Mouse (Mus musculus) limb, embryonic 13.5 days (tissue): ENCODE data around the gene Fpgt. TPM values are rescaled to one million over a fixed set of nuclear protein-coding genes. Genes with fewer than 3 reads are reported as not detected.
A peak's percentile ranks its signal among the peaks of the same experiment; 100 is the strongest.

Experiments used
- ATAC-seq: fragments of 200-750 bp; cut with Nextera tagmentation; 2 replicates; pipeline ENCODE4 v1.8.0; 2017; ENCODE audit warnings: low read depth, moderate number of reproducible peaks, moderate TSS enrichment; ENCODE audit not compliant: low FRiP score
- H3K27ac ChIP-seq: fragments of 300-500 bp; sonication (generic); 2 replicates; pipeline ENCODE4 v1.5.1; 2015; ENCODE audit warnings: inconsistent platforms, mild to moderate bottlenecking, moderate library complexity
- H3K27me3 ChIP-seq: fragments of 300-500 bp; sonication (generic); 2 replicates; pipeline ENCODE4 v1.6.1; 2015; ENCODE audit warnings: mild to moderate bottlenecking, inconsistent platforms
- H3K36me3 ChIP-seq: fragments of 300-500 bp; sonication (generic); 2 replicates; pipeline ENCODE4 v1.6.1; 2015; ENCODE audit warnings: inconsistent platforms, mild to moderate bottlenecking, moderate library complexity
- H3K4me1 ChIP-seq: fragments of 300-500 bp; sonication (generic); 2 replicates; pipeline ENCODE4 v1.6.1; 2015; ENCODE audit warnings: inconsistent platforms
- H3K4me2 ChIP-seq: fragments of 300-500 bp; sonication (generic); replicated peaks from 2 replicates; pipeline ENCODE4 v1.6.1; 2015; ENCODE audit warnings: inconsistent platforms, mild to moderate bottlenecking, moderate library complexity
- H3K4me3 ChIP-seq: fragments of 300-500 bp; sonication (generic); 2 replicates; pipeline ENCODE4 v1.5.1; 2015; ENCODE audit warnings: moderate library complexity, mild to moderate bottlenecking, inconsistent platforms
- H3K9ac ChIP-seq: fragments of 300-500 bp; sonication (generic); 2 replicates; pipeline ENCODE4 v1.6.1; 2015; ENCODE audit warnings: mild to moderate bottlenecking, inconsistent platforms
- H3K9me3 ChIP-seq: fragments of 300-500 bp; sonication (generic); 2 replicates; pipeline ENCODE4 v1.6.1; 2016; ENCODE audit warnings: inconsistent platforms
- WGBS: fragments of 180-500 bp; shearing (Covaris S2); methylation state at CpG from one replicate; pipeline ENCODE4 v1.1.7; 2015; 5-methylcytosine and 5-hydroxymethylcytosine counted together
- polyA plus RNA-seq: library from polyadenylated mRNA; unstranded; fragments of >200 nt; fragmentation: Nextera tagmentation; extraction: Ambion mirVana; gene quantifications from 2 replicates; pipeline ENCODE4 v1.2.1, GENCODE M21; 2015

Gene Fpgt
- polyA plus RNA-seq, result 11.4 and 14.4 TPM in 2 replicates

DNA sequence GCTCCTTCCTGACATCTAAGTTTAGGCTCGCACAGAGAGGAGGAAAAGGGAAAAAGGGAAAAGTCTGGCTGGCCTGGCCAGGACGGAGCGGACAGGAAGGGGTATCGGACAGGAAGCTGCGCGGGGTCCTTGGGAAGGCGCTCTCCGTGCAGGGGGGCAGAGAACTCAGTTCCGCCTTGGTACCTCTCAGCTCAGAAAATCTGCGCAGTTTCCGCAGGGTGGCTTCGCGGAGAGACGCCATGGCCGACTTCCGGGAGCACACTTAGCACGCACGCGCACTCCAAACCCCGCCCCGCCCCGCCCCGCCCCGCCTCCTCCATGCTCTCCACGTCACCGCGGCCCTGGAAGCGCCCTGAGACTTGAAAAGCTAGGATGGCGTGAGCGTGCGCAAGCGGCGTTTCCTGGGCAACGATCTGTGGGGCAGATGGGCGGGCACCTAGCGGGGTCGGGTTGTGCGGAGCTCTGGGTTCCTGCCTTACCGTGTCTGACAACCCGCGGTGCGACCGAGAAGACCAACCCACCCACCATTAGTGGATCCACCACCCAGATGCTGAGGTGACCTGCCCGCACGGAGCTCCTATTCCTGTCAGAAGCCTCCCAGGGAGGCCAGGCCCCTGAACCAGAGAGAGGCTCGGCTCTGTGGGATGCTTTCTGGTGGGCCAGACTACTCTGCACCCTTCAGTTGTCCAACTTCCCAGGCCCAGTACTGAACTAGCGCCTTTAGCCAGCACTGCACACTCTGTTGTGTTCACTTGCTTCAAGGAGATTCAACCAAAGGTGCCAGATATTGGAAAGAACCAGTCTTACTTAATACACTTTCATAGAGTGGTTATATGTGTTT, at the start of gene Fpgt, which contains the start of gene Lrriq3:
Gene Fpgt, minus strand, starts transcription at position 288 of the 841 bp plus-strand sequence.
Gene Lrriq3, plus strand, starts transcription at position 319 of the 841 bp plus-strand sequence.
- Histone ChIP-seq H3K9ac (peak within 1 kb of the TSS; percentile 75), H3K36me3 (no peaks in the 10 kb centered on the region), H3K4me1 (0 out of 2 replicates have a peak, but pooled peaks cover 5% of the 10 kb centered on the region), H3K9me3 (no peaks in the 10 kb centered on the region), H3K27me3 (no peaks in the 10 kb centered on the region), H3K4me3 (peak within 1 kb of the TSS; percentile 64), H3K27ac (peak within 1 kb of the TSS; percentile 82), H3K4me2 (peak within 1 kb of the TSS; percentile 66)
- under 1% methylated on average over 47 of the region's 47 CpGs for WGBS
- ATAC-seq, result peak; percentile 99

DNA sequence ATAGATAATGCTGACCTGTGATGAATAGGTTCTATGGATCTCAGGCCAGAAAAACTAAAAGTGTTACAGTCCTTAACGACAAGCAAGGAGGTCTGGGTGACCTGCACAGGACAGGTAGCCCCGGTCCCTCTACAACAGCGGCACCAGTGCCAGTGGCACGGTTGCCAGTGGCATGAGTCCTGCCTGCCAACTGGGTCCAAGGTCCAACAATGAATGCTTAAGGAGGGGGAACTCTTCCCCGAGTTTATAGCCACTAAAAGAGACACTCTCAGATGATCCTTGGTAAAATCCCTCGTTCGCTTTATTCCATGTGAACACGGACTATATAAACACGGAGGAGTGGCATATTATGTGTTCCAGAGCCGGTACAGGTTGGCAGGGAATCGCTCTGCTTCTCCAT, 47.8 kb upstream of the Fpgt start:
- H3K4me3 ChIP-seq, result no peak overlapping the region
- no peak overlapping the region for H3K9ac ChIP-seq
- H3K4me1 ChIP-seq, result no peaks in the 10 kb centered on the region
- no peaks in the 10 kb centered on the region for H3K27me3 ChIP-seq
- no peaks in the 10 kb centered on the region for H3K9me3 ChIP-seq
- WGBS, result 87% methylated on average over 11 of the region's 11 CpGs
- no peak overlapping the region for H3K27ac ChIP-seq
- ATAC-seq, result no peak
- no peaks in the 10 kb centered on the region for H3K36me3 ChIP-seq
- no peak overlapping the region for H3K4me2 ChIP-seq

GRCm38 (mm10) chr3:155137737-155138136, 44.5 kb upstream of the Fpgt start:
- Histone ChIP-seq H3K27ac (no peak overlapping the region), H3K27me3 (no peaks in the 10 kb centered on the region), H3K9me3 (no peaks in the 10 kb centered on the region), H3K36me3 (no peaks in the 10 kb centered on the region), H3K4me3 (no peak overlapping the region), H3K9ac (no peak overlapping the region), H3K4me1 (no peaks in the 10 kb centered on the region), H3K4me2 (no peak overlapping the region)
- WGBS, result 81% methylated on average over 5 of the region's 5 CpGs
- ATAC-seq, result no peak

DNA sequence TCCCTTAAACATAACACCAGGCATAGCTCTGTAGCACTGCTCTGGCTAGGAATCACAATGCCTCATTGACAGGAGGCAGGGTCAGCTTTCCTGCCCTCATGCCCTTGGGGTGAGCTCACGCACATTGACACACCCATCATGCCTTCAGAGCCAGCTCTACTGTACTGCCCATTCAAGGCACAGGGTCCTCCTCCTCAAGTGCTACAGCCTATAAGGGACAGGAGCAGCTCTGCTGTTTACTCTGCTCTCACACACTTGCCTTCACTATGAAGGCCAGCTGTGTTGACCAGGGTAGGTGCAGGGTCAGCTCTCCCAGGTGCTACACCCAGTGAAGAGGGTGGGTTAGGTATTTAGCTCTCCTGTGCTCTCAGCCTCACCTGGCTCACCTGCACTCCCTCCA, 12.8 kb upstream of the Fpgt start:
- Histone ChIP-seq H3K4me2 (no peak overlapping the region), H3K4me3 (no peak overlapping the region), H3K4me1 (no peaks in the 10 kb centered on the region), H3K27me3 (no peaks in the 10 kb centered on the region), H3K36me3 (no peaks in the 10 kb centered on the region), H3K9me3 (no peaks in the 10 kb centered on the region), H3K27ac (no peak overlapping the region), H3K9ac (no peak overlapping the region)
- 64% methylated on average over 1 of the region's 1 CpGs for WGBS
- ATAC-seq, result no peak

- H3K9ac ChIP-seq, result no peak overlapping the region
- no peak overlapping the region for H3K4me2 ChIP-seq
- 84% methylated on average over 1 of the region's 1 CpGs for whole genome bisulfite sequencing
- no peaks in the 10 kb centered on the region for H3K36me3 ChIP-seq
- no peaks in the 10 kb centered on the region for H3K27me3 ChIP-seq
- no peaks in the 10 kb centered on the region for H3K4me1 ChIP-seq
- no peak overlapping the region for H3K27ac ChIP-seq
- no peak overlapping the region for H3K4me3 ChIP-seq
- no peaks in the 10 kb centered on the region for H3K9me3 ChIP-seq
- no peak for ATAC-seq
These were observed 6.1 kb upstream of the Fpgt start for GRCm38 (mm10) chr3:155099266-155099665.

- Histone ChIP-seq H3K4me1 (0 out of 2 replicates have a peak, but pooled peaks cover 5% of the 10 kb centered on the region), H3K9ac (no peak overlapping the region), H3K27ac (no peak overlapping the region), H3K4me2 (peak overlapping the region; percentile 66), H3K27me3 (no peaks in the 10 kb centered on the region), H3K36me3 (peaks cover 9% of the 10 kb centered on the region), H3K9me3 (no peaks in the 10 kb centered on the region), H3K4me3 (peak overlapping the region; percentile 64)
- WGBS, result 95% methylated on average over 6 of the region's 6 CpGs
- ATAC-seq, result no peak
These were observed 1.1 kb downstream of the Fpgt start for GRCm38 (mm10) chr3:155092081-155092480.

- Histone ChIP-seq H3K27ac (no peak overlapping the region), H3K27me3 (0 out of 2 replicates have a peak, but pooled peaks cover 3% of the 10 kb centered on the region), H3K36me3 (no peaks in the 10 kb centered on the region), H3K9me3 (no peaks in the 10 kb centered on the region), H3K4me1 (no peaks in the 10 kb centered on the region), H3K4me3 (no peak overlapping the region), H3K4me2 (no peak overlapping the region), H3K9ac (no peak overlapping the region)
- WGBS, result 82% methylated on average over 4 of the region's 4 CpGs
- ATAC-seq, result no peak
These were observed 15.3 kb downstream of the Fpgt start for GRCm38 (mm10) chr3:155077908-155078307.

- Histone ChIP-seq H3K9me3 (no peaks in the 10 kb centered on the region), H3K9ac (no peak overlapping the region), H3K4me3 (no peak overlapping the region), H3K27me3 (no peaks in the 10 kb centered on the region), H3K4me2 (no peak overlapping the region), H3K36me3 (no peaks in the 10 kb centered on the region), H3K27ac (no peak overlapping the region), H3K4me1 (no peaks in the 10 kb centered on the region)
- no peak for ATAC-seq
These were observed 33.8 kb downstream of the Fpgt start for GRCm38 (mm10) chr3:155059449-155059822.

GRCm38 (mm10) chr3:155058800-155059448, 34.3 kb downstream of the Fpgt start:
- no peaks in the 10 kb centered on the region for H3K36me3 ChIP-seq
- no peak overlapping the region for H3K4me3 ChIP-seq
- no peak for ATAC-seq
- H3K4me2 ChIP-seq, result no peak overlapping the region
- H3K4me1 ChIP-seq, result no peaks in the 10 kb centered on the region
- no peak overlapping the region for H3K27ac ChIP-seq
- H3K9ac ChIP-seq, result no peak overlapping the region
- H3K27me3 ChIP-seq, result no peaks in the 10 kb centered on the region
- WGBS, result 78% methylated on average over 6 of the region's 6 CpGs
- no peaks in the 10 kb centered on the region for H3K9me3 ChIP-seq

GRCm38 (mm10) chr3:155057566-155057965, 35.6 kb downstream of the Fpgt start:
- Histone ChIP-seq H3K4me1 (no peaks in the 10 kb centered on the region), H3K9ac (no peak overlapping the region), H3K27me3 (no peaks in the 10 kb centered on the region), H3K4me2 (no peak overlapping the region), H3K27ac (no peak overlapping the region), H3K36me3 (no peaks in the 10 kb centered on the region), H3K9me3 (no peaks in the 10 kb centered on the region), H3K4me3 (no peak overlapping the region)
- ATAC-seq, result no peak

GRCm38 (mm10) chr3:155056606-155057005, 36.6 kb downstream of the Fpgt start:
- Histone ChIP-seq H3K4me2 (no peak overlapping the region), H3K27ac (no peak overlapping the region), H3K4me3 (no peak overlapping the region), H3K9me3 (no peaks in the 10 kb centered on the region), H3K27me3 (no peaks in the 10 kb centered on the region), H3K36me3 (no peaks in the 10 kb centered on the region), H3K4me1 (no peaks in the 10 kb centered on the region), H3K9ac (no peak overlapping the region)
- no peak for ATAC-seq

DNA sequence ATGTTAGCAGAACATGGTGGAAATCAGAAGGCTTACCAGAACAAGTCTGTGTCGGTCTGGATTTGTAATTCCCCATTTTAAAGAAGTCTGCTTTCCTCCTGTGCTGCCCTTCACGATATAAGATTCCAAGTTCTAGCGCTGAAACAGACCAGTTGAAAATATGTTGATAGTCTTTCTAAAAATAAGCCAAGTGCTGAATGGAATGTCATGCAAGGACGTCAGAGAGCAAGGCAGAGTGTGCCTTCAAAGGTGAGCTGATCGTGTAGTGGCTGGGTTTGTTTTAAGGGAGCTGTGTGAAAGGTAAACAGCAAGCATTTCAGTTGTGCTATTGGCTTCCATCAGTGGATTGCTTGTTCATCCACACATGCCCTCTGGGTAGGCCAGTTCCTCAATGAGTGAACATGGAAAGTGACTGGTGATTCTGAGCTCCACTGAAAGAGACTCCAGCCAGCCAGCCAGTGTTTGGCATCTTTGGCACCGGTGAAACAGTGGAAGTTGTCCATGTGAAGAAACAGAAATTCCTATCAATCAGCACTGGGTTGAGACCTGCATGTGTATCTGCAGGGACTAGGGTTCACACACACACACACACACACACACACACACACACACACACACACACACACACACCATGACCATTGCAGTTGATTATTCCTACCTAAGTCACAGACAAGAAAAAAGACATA, 37.8 kb downstream of the Fpgt start, which contains the start of gene Tnni3k:
Gene Tnni3k, minus strand, starts transcription at position 177 of the 686 bp plus-strand sequence.
- 72% methylated on average over 6 of the region's 6 CpGs for WGBS
- Histone ChIP-seq H3K27ac (no peak within 1 kb of the TSS), H3K9me3 (no peaks in the 10 kb centered on the region), H3K36me3 (no peaks in the 10 kb centered on the region), H3K4me1 (no peaks in the 10 kb centered on the region), H3K27me3 (no peaks in the 10 kb centered on the region), H3K4me2 (no peak within 1 kb of the TSS), H3K4me3 (no peak within 1 kb of the TSS), H3K9ac (no peak within 1 kb of the TSS)
- ATAC-seq, result no peak
